Mouse (Mus musculus): ENCODE results near the gene Ube2a.

The Ube2a gene

DNA sequence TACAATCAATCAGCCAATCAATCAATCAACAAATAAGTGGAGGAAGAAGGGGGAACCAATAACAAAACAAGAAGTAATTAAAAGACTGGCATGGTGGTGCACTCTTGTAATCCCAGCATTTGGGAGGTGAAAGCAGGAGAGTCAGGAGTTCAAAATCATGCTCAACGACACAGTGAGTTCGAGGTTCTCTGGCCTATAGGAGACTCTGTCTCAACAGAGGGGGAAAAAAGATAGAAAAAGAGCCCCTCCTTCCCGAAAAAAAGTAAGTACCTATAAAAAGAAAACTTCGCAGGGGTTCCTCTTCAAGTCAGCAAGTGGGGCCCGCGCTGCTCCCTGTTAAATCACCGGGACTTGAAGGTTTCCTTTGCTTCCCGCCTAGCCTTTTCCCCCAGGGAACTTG, at the start of gene Ube2a, which contains the start of gene C330007P06Rik:
TSS of gene Ube2a (plus strand) at position 136 of the 400 bp plus-strand sequence.
TSS of gene C330007P06Rik (minus strand) at position 347 of the 400 bp plus-strand sequence.
- no peak for DNase-seq

- no peak for DNase-seq
Measured at GRCm38 (mm10) chrX:36823932-36824711, 49.6 kb upstream of the Ube2a start.

DNA sequence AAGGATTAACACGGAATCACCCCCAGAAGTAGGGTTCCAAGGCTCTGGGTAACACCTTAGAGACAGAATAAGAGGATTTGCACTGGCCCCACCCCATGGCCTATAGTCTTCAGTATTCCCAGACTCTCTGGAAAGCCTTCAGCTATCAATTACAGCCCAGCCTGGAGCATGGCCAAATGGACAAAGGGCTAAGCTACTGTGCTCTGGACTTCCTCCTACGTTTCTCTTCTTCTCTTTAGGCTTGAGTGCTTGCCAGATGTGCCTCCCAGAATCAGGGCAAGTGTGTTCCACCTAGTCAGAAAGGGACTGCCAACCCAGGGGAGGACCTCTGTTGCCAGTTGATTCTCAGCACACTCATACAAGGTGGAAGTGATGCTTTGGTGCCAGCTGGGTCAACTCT, 48.7 kb upstream of the Ube2a start:
- no peak for DNase-seq

DNA sequence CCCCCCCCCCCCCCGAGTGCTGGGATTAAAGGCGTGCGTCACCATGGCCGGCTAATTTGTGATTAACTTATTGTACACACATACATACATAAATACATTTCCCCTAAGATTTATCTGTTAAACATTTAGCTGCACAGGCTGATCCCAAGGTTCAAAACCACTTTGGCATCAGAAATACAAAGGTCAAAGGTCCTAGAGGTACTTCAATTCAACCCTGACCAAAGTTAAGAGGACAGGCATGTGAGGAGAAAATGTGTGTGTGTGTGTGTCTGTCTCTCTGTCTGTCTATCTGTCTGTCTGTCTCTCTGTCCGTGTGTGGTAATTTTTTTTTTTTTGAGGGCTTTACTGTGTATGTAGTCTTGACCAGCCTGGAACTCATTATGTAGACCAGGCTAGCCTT, 46.8 kb upstream of the Ube2a start:
- no peak for DNase-seq

GRCm38 (mm10) chrX:36830271-36830670, 43.4 kb upstream of the Ube2a start:
- DNase-seq, result no peak

- DNase-seq, result no peak
Measured at GRCm38 (mm10) chrX:36831632-36832031, 42.1 kb upstream of the Ube2a start.

DNA sequence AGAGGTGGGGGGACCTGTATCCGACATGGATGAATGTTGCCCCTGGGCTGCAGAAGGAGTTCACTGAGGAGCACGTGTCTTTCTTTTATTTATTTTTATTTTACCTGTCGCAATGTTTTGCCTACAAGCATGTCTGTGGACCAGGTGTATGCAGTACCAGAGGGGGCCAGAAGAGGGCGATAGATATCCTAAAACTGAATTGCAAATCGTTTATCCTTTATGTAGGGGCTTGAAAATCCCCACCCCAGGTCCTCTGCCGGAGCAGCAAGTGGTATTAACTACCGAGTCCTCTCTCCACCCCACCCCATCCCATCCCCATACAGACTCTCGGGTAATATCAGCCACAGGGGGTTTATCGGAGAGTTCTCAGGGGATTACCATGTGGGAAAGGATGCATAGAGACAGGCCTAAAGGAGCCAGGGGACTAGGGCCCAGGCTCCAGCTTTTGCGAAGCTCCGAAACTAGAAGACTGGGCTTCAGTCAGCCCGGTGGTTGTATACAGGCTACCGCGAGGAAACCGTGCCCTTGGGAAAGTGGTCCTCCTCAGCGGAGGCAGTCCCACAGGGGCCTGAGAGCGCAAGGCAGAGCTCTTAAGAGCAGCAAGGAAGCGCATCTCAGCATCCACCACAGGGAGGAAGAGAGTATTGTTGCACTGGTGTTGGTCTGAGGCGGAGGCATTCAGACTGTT, 40.2 kb upstream of the Ube2a start:
- DNase-seq, result peak; percentile 85 to 89

GRCm38 (mm10) chrX:36837069-36837676, 36.5 kb upstream of the Ube2a start:
- DNase-seq, result no peak

- DNase-seq, result no peak
Measured at GRCm38 (mm10) chrX:36839391-36839790, 34.3 kb upstream of the Ube2a start.

GRCm38 (mm10) chrX:36841698-36842097, 32.0 kb upstream of the Ube2a start:
- no peak for DNase-seq

GRCm38 (mm10) chrX:36843346-36843990, 30.2 kb upstream of the Ube2a start:
- DNase-seq, result peak in 1 of 2 experiments; percentile 11

- DNase-seq, result no peak
Measured at GRCm38 (mm10) chrX:36847152-36847551, 26.5 kb upstream of the Ube2a start.

- no peak for DNase-seq
Measured at GRCm38 (mm10) chrX:36852631-36853030, 21.1 kb upstream of the Ube2a start.

GRCm38 (mm10) chrX:36863766-36864608, 9.7 kb upstream of the Ube2a start:
- DNase-seq, result peak; percentile 78 to 79

DNA sequence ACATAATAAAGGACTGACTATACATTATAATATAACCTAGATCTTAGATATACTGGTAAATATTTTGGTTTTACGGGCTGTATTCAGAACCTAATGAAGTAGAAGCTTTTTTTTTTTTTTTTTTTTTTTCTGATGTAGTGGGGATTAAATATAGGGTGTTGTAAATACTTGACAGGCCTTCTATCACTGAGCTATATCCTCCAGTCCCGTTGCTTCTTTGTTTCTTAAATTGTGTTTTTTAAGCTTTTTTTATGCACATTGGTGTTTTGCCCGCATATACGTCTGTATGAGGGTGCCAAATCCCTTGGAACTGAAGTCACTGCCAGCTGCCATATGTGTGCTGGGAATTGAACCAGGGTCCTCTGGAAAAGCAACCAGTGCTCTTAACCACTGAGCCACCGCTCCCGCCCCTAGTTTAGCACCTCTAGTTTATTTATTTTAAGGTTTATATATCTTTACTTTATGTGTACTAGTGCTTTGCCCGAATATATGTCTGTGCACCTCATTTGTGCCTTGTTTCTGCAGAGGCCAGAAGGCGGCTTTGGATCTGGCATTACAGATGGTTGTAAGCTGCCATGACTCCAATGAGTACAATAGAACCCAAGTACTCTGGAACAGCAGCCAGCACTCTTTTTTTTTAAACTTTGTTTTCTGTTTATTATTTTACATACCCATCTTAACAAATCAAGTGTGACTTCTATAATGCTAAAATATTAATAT, 8.9 kb upstream of the Ube2a start:
- no peak for DNase-seq

DNA sequence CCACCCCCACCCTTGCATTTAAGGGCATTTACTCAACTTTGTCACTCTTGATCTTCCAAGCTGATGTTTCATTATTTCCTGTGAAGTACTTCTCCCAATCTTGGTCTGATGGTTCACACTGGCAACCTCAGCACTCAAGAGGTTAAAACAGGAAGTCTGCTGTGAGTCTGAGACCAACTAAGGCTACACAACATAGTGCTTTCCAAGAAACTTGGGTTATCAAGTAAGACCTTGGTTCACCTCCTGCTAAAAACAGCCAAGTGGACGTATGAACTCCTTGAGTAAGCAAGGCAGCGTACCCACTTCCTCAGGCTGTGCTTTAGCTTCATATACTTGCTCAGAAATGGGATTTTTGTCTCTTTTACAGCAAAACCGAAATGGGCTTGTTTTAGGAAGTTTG, 3.3 kb upstream of the Ube2a start:
- no peak for DNase-seq

- DNase-seq, result peak; percentile 91 to 93
Measured at GRCm38 (mm10) chrX:36874178-36874696, 537 bp downstream of the Ube2a start.

- DNase-seq, result peak; percentile 43 to 44
Measured at GRCm38 (mm10) chrX:36874704-36875128, 1.0 kb downstream of the Ube2a start.

- DNase-seq, result peak; percentile 55 to 60
Measured at GRCm38 (mm10) chrX:36884719-36885118, 11.0 kb downstream of the Ube2a start.

GRCm38 (mm10) chrX:36898931-36899330, 25.2 kb downstream of the Ube2a start:
- DNase-seq, result peak; percentile 55 to 63

DNA sequence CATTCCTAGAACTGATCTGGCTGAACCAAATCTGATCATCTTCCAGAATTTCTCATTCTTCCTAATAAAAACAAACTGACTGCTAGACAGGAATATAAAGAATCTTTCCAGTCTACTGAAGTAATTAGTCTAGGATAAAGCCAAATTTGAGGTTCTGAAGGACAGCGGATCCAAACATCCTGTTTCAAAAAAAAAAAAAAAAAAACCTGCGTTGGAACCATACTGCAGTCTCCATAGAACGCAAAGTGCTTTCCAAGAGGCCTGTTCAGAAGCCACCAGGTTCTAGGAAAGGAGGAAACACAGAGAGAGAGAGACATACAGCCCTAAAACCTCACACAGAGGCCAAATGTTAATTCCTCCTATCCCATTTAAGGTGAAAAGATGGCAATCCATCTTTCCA, 28.0 kb downstream of the Ube2a start:
- DNase-seq, result no peak

Data from B cell, adult 2 months (primary cell).